Mouse (Mus musculus): Measurements from ENCODE around the gene Slc51a. TPM values are rescaled to one million over a fixed set of nuclear protein-coding genes. Genes with fewer than 3 reads are reported as not detected.

Gene Slc51a
- total and polyA plus RNA-seq, 2 experiments from 2014 or later: 0.14 TPM; not detected in 1

DNA sequence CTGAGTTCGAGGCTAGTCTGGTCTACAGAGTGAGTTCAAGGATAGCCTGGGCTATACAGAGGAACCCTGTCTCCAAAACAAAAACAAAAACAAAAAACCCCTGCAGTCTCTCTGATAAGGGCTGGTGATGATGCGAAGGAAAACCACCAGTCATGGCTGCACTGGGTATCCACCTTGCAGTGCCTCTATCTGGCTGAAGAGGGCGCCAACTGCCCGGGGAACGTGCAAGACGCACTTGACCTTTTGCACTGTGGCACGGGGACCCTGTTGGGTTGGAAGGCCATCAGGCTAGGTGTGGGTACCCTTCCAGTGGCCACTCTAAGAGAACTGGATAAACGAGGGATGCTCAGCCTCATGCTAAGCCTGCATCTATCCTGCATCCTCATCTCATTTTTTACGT, 19.7 kb upstream of the Slc51a start:
- Histone ChIP-seq H3K4me2 (ENCODE audit: low read depth, low read length, poor library complexity, severe bottlenecking) (no peak overlapping the region), H3K36me3 (ENCODE audit: insufficient read depth, low read length) (no peaks in the 10 kb centered on the region), H3K27me3 (ENCODE audit: insufficient read depth, low read length) (no peaks in the 10 kb centered on the region), H3K27ac (ENCODE audit: low read depth, low read length) (no peak overlapping the region), H3K4me1 (ENCODE audit: insufficient read depth, low read length) (0 out of 2 replicates have a peak, but pooled peaks cover 3% of the 10 kb centered on the region), H3K9me3 (ENCODE audit: low read length) (no peaks in the 10 kb centered on the region), H3K9ac (replicated peaks; ENCODE audit: low read length, poor library complexity, severe bottlenecking) (no peak overlapping the region), H3K4me3 (ENCODE audit: low read depth, low read length) (no peak overlapping the region)
- ATAC-seq (ENCODE audit: low FRiP score) (no peak), DNase-seq (ENCODE audit: low spot score) (no peak)
- WGBS: 22% methylated on average over 9 of the region's 9 CpGs
- TF ChIP-seq CTCF (IDR thresholded peaks at IDR 0.05): peak; percentile 74

DNA sequence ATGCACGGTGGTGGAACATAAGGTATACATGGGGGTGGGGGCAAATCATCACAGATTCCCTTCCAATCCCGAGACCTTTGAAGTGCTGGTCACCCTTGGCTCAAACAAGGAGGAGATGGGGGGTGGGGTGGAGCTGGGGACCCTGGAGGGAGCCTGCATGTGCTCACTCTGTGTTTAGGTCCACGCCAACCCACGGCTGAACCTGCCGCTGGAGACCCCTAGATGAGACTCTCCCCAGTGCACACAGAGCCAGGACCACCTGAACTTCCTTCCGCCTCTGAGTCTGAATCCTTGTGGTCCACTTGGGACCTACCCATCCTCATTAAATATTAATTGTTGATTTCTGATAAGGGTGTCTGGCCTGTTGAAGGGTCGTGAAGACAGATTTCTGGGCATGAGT, 19.2 kb upstream of the Slc51a start:
- Histone ChIP-seq H3K36me3 (ENCODE audit: insufficient read depth, low read length) (no peaks in the 10 kb centered on the region), H3K9me3 (ENCODE audit: low read length) (no peaks in the 10 kb centered on the region), H3K27me3 (ENCODE audit: insufficient read depth, low read length) (no peaks in the 10 kb centered on the region), H3K4me3 (ENCODE audit: low read depth, low read length) (no peak overlapping the region), H3K27ac (ENCODE audit: low read depth, low read length) (no peak overlapping the region), H3K4me1 (ENCODE audit: insufficient read depth, low read length) (0 out of 2 replicates have a peak, but pooled peaks cover 3% of the 10 kb centered on the region), H3K9ac (replicated peaks; ENCODE audit: low read length, poor library complexity, severe bottlenecking) (no peak overlapping the region), H3K4me2 (ENCODE audit: low read depth, low read length, poor library complexity, severe bottlenecking) (no peak overlapping the region)
- ATAC-seq (ENCODE audit: low FRiP score): no peak
- 79% methylated on average over 7 of the region's 7 CpGs for WGBS
- no peak for TF ChIP-seq CTCF (IDR thresholded peaks at IDR 0.05)
- DNase-seq (ENCODE audit: low spot score): no peak

- no peaks in the 10 kb centered on the region for H3K27me3 ChIP-seq (ENCODE audit: insufficient read depth, low read length)
- no peaks in the 10 kb centered on the region for H3K9me3 ChIP-seq (ENCODE audit: low read length)
- no peak for ATAC-seq (ENCODE audit: low FRiP score)
- H3K4me2 ChIP-seq (ENCODE audit: low read depth, low read length, poor library complexity, severe bottlenecking): no peak overlapping the region
- no peak overlapping the region for H3K27ac ChIP-seq (ENCODE audit: low read depth, low read length)
- DNase-seq (ENCODE audit: low spot score): no peak
- WGBS: 87% methylated on average over 8 of the region's 8 CpGs
- 0 out of 2 replicates have a peak, but pooled peaks cover 3% of the 10 kb centered on the region for H3K4me1 ChIP-seq (ENCODE audit: insufficient read depth, low read length)
- H3K36me3 ChIP-seq (ENCODE audit: insufficient read depth, low read length): no peaks in the 10 kb centered on the region
- no peak overlapping the region for H3K9ac ChIP-seq (replicated peaks; ENCODE audit: low read length, poor library complexity, severe bottlenecking)
- H3K4me3 ChIP-seq (ENCODE audit: low read depth, low read length): no peak overlapping the region
- no peak for TF ChIP-seq CTCF (IDR thresholded peaks at IDR 0.05)
Observed at GRCm38 (mm10) chr16:32506298-32506697, 18.6 kb upstream of the Slc51a start.

GRCm38 (mm10) chr16:32503633-32504032, 16.0 kb upstream of the Slc51a start:
- no peak for TF ChIP-seq CTCF (IDR thresholded peaks at IDR 0.05)
- H3K27ac ChIP-seq (ENCODE audit: low read depth, low read length): no peak overlapping the region
- H3K9me3 ChIP-seq (ENCODE audit: low read length): no peaks in the 10 kb centered on the region
- no peaks in the 10 kb centered on the region for H3K27me3 ChIP-seq (ENCODE audit: insufficient read depth, low read length)
- no peak overlapping the region for H3K9ac ChIP-seq (replicated peaks; ENCODE audit: low read length, poor library complexity, severe bottlenecking)
- DNase-seq (ENCODE audit: low spot score) (no peak), ATAC-seq (ENCODE audit: low FRiP score) (no peak)
- no peaks in the 10 kb centered on the region for H3K4me1 ChIP-seq (ENCODE audit: insufficient read depth, low read length)
- 74% methylated on average over 6 of the region's 6 CpGs for WGBS
- H3K4me2 ChIP-seq (ENCODE audit: low read depth, low read length, poor library complexity, severe bottlenecking): no peak overlapping the region
- no peak overlapping the region for H3K4me3 ChIP-seq (ENCODE audit: low read depth, low read length)
- H3K36me3 ChIP-seq (ENCODE audit: insufficient read depth, low read length): no peaks in the 10 kb centered on the region

DNA sequence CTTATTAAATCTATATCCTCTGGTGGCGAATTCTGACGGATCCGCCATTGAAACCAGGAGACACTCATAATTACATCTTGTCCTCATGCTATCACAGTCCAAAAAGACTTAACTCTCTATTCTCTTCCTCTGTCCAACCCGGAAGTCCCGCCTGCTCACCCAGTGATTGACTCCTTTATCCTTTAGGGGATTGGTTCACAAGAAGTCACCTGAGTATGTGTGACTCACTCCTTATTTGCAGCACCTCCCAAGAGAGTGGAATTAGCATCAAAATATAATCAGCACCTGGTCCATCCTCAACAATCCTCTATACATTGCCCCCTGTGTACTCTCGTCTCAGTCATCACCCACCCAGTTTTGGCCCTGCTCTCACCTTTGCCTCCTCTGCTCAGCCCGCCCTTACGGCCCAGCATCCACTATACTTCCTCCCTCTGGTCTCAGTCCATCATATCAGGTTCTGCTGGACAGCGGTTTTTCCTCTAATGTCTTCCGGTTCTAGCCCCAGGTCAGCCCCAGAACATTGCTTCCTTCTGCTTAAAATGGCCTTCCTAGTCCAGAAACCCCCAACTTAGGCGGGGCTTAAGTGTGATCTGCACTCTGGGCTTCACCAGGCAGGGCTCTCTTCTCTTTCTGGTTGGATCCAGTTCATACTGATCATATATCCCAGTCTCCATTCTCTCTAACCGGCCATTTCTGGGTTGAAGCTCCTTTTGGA, 15.1 kb upstream of the Slc51a start:
- WGBS: 88% methylated on average over 12 of the region's 12 CpGs
- no peaks in the 10 kb centered on the region for H3K9me3 ChIP-seq (ENCODE audit: low read length)
- no peak overlapping the region for H3K9ac ChIP-seq (replicated peaks; ENCODE audit: low read length, poor library complexity, severe bottlenecking)
- no peak overlapping the region for H3K4me3 ChIP-seq (ENCODE audit: low read depth, low read length)
- no peak overlapping the region for H3K27ac ChIP-seq (ENCODE audit: low read depth, low read length)
- H3K4me1 ChIP-seq (ENCODE audit: insufficient read depth, low read length): no peaks in the 10 kb centered on the region
- no peaks in the 10 kb centered on the region for H3K27me3 ChIP-seq (ENCODE audit: insufficient read depth, low read length)
- no peak overlapping the region for H3K4me2 ChIP-seq (ENCODE audit: low read depth, low read length, poor library complexity, severe bottlenecking)
- ATAC-seq (ENCODE audit: low FRiP score): no peak
- H3K36me3 ChIP-seq (ENCODE audit: insufficient read depth, low read length): no peaks in the 10 kb centered on the region
- no peak for TF ChIP-seq CTCF (IDR thresholded peaks at IDR 0.05)
- DNase-seq (ENCODE audit: low spot score): no peak

- ATAC-seq (ENCODE audit: low FRiP score) (no peak), DNase-seq (ENCODE audit: low spot score) (no peak)
- H3K4me1 ChIP-seq (ENCODE audit: insufficient read depth, low read length): no peaks in the 10 kb centered on the region
- H3K4me2 ChIP-seq (ENCODE audit: low read depth, low read length, poor library complexity, severe bottlenecking): no peak overlapping the region
- no peaks in the 10 kb centered on the region for H3K9me3 ChIP-seq (ENCODE audit: low read length)
- no peak overlapping the region for H3K27ac ChIP-seq (ENCODE audit: low read depth, low read length)
- H3K36me3 ChIP-seq (ENCODE audit: insufficient read depth, low read length): no peaks in the 10 kb centered on the region
- no peak overlapping the region for H3K9ac ChIP-seq (replicated peaks; ENCODE audit: low read length, poor library complexity, severe bottlenecking)
- 67% methylated on average over 7 of the region's 7 CpGs for WGBS
- TF ChIP-seq CTCF (IDR thresholded peaks at IDR 0.05): no peak
- no peaks in the 10 kb centered on the region for H3K27me3 ChIP-seq (ENCODE audit: insufficient read depth, low read length)
- H3K4me3 ChIP-seq (ENCODE audit: low read depth, low read length): no peak overlapping the region
Observed at GRCm38 (mm10) chr16:32501459-32501858, 13.8 kb upstream of the Slc51a start.
